Mouse (Mus musculus) spleen, embryonic (tissue): Measurements from ENCODE around the gene Bola3.

Experiments used
- CTCF ChIA-PET: fragments of 350-600 bp; sonication (Branson Sonifier 250); formaldehyde crosslinking; loops from one replicate; lab custom pipeline; 2022; lab: Charles Lee

Gene Bola3

GRCm38 (mm10) chr6:83392166-83392780, 43.3 kb downstream of the Bola3 start:
- CTCF ChIA-PET: interaction anchor here (0.6 kb wide), 1 partner anchor 79 kb away, joined by 6 read pairs; no protein-coding TSS in a partner anchor

- CTCF ChIA-PET: interaction anchor here (0.7 kb wide), 1 partner anchor 38 kb away, joined by 3 read pairs; no protein-coding TSS in a partner anchor
Measured at GRCm38 (mm10) chr6:83394122-83394521, 45.2 kb downstream of the Bola3 start.

- CTCF ChIA-PET: no interaction called here
Measured at GRCm38 (mm10) chr6:83395544-83396229, 46.7 kb downstream of the Bola3 start.

DNA sequence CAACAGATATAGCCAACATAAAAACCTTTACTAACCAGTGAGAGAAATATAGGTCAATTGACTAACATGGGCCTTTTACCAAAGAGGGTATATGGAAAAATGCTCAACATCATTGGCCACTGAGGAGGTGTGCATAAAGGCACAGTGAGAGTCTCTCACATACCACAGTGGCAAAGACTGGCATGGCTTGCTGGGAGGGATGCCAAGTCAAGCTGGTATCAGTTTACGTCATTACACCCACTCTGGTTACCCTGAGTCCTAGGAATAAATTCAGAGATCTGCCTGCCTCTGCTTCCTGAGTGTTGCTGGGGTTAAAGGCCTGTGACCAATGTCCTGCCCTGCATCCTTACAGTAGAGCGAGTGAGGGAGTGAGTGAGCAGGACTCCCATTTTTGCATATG, 47.8 kb downstream of the Bola3 start:
- CTCF ChIA-PET: interaction anchor here (0.5 kb wide), 1 partner anchor 22 kb away, joined by 4 read pairs; no protein-coding TSS in a partner anchor

GRCm38 (mm10) chr6:83397728-83398127, 48.8 kb downstream of the Bola3 start:
- CTCF ChIA-PET: interaction anchor here (0.7 kb wide), 1 partner anchor 1495 kb away, joined by 3 read pairs; no protein-coding TSS in a partner anchor

GRCm38 (mm10) chr6:83399790-83400189, 50.8 kb downstream of the Bola3 start:
- CTCF ChIA-PET: no interaction called here

DNA sequence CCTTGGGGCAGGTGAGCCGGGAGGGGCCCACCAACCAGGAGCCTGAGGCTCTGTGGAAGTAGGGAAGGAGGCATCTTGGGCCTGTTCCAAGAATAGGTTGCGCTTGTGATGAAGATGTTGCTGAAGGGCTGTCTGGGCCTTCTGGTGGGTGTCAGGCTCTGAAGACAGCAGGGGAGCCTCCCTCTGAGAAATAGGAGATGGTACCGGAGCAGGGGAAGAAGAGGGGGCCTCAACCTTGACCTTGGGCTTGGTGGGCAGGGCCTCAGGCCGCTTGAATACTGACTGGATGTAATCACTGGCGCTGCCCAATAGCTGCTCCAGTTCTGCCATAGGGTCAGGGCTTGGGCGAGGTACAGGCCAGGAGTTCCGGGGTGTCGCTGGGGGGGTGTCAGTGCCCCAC, 54.5 kb downstream of the Bola3 start:
- CTCF ChIA-PET: no interaction called here

DNA sequence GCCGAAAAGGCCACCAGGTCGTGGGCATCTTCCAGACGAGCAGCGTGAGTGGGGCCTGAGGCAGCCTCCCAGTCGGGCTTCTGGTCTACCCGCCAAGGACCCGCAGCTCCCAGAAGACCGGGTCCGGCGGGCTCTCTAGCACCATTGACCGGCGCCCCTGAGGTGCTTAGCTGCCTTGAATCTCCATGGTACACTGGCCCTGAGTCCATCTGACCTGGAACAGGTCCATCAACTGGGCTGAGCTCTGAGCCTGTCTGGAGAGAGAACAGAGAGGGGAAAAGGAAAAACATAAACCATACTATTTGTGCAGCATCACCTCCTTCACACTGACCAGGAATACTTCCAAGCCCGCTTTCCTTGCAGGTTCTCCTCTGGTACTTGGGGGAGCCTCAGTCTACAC, 55.6 kb downstream of the Bola3 start:
- CTCF ChIA-PET: no interaction called here

DNA sequence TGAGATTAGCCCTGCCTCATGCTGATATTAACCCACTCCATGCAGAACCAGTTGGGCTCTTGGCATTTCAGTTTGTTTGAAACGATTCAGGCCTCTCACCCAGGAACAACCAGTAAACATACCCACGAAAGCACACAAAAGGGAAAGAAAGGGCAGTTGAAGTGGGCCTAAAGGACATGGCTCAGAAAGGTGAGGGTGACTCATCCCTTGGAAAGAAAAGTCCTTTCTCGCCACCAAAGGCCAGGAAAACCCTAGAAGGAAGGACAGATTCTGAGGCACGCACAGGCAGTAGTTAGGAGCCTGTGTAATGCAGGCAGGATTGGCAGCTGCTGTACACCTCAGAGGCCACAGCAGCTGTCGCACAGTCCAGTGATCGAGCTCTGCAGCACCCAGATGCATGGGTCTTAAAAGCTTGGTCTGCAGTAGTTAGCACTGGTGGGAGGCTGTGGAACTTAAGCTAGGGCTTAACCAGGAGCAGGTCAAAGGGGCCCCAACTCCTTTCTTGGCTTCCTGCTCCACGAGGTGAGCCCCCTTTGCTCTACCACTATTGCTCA, 56.6 kb downstream of the Bola3 start:
- CTCF ChIA-PET: no interaction called here

DNA sequence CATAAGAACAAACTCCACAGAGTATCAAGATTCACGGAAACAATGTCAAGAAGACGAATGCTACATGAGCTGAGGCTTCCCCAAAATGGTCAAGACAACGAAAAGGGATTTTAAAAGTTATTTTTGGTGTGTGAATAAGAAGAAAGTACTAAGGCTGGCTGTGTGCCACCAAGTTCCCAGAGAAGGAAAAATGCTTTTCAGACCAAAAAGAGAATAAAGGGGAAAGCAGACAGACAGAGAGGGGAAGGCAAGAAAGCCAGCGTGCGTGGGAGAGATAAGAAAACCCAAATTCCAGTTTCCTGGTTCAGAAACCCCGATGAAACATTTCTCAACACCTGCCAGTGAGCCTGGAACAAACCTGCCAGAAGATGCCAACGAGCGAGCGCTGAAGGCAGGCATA, 59.6 kb downstream of the Bola3 start:
- CTCF ChIA-PET: interaction anchor here (0.6 kb wide), 1 partner anchor 18 kb away, joined by 3 read pairs; no protein-coding TSS in a partner anchor
